Mouse (Mus musculus): ENCODE measurements around the gene Atp5f1.

- TF ChIP-seq POLR2A (IDR thresholded peaks at IDR 0.05; ENCODE audit: insufficient read depth, low read depth, low read length) = no peak
- no peak for TF ChIP-seq CTCF (IDR thresholded peaks at IDR 0.05; ENCODE audit: insufficient read depth, low read depth, low read length)
These were observed 40.9 kb upstream of the Atp5f1 start for GRCm38 (mm10) chr3:106000707-106001375.
